Mouse (Mus musculus) myocyte (in vitro differentiated cells): ENCODE measurements around the gene Pkn1. TPM values are rescaled to one million over a fixed set of nuclear protein-coding genes. Genes with fewer than 3 reads are reported as not detected.

Experiments used
- H3K27me3 ChIP-seq: one replicate; pipeline ENCODE4 v1.6.1; 2011; ENCODE audit not compliant: control insufficient read depth, insufficient read depth, insufficient read length
- H3K36me3 ChIP-seq: one replicate; pipeline ENCODE4 v1.6.1; 2011; ENCODE audit not compliant: control insufficient read depth, insufficient read depth
- H3K4me2 ChIP-seq: one replicate; pipeline ENCODE4 v1.6.1; 2011; ENCODE audit warnings: low read depth, control low read depth
- H3K4me3 ChIP-seq: one replicate; pipeline ENCODE4 v1.5.1; 2011; ENCODE audit warnings: mild to moderate bottlenecking, control low read depth, moderate library complexity
- H3K79me2 ChIP-seq: one replicate; pipeline ENCODE4 v1.6.1; 2011; ENCODE audit not compliant: control insufficient read depth, insufficient read depth
- H3ac ChIP-seq: one replicate; pipeline ENCODE4 v1.6.1; 2011; ENCODE audit not compliant: control insufficient read depth, insufficient read length
- CEBPB ChIP-seq: IDR thresholded peaks from 2 replicates; pipeline ENCODE4 v1.6.1; 2011; ENCODE audit warnings: mild to moderate bottlenecking, moderate library complexity; ENCODE audit not compliant: poor library complexity, insufficient read depth, severe bottlenecking
- E2F4 ChIP-seq: IDR thresholded peaks from one replicate; pipeline ENCODE4 v1.6.1; 2011; ENCODE audit warnings: mild to moderate bottlenecking, control low read depth, moderate library complexity; ENCODE audit not compliant: insufficient read depth
- MAX ChIP-seq: IDR thresholded peaks from one replicate; pipeline ENCODE4 v1.6.1; 2011; ENCODE audit warnings: low read depth, mild to moderate bottlenecking, control low read depth
- MYOD1 ChIP-seq, 3 experiments: IDR thresholded peaks; one replicate each; pipeline ENCODE4 v1.6.1; 2011; ENCODE audit warnings: control low read depth in 2 of 3, low read depth in 2 of 3, mild to moderate bottlenecking in 2 of 3, moderate library complexity in 1 of 3; ENCODE audit not compliant: insufficient read length in 2 of 3, control insufficient read depth in 1 of 3
- MYOG ChIP-seq, 3 experiments: IDR thresholded peaks; one replicate each; pipeline ENCODE4 v1.6.1; 2011; ENCODE audit warnings: control low read depth in 2 of 3, low read depth in 2 of 3, mild to moderate bottlenecking in 2 of 3; ENCODE audit not compliant: insufficient read length in 2 of 3, control insufficient read depth in 1 of 3, insufficient read depth in 1 of 3
- POLR2A ChIP-seq: IDR thresholded peaks from one replicate; pipeline ENCODE4 v1.6.1; 2011; ENCODE audit warnings: low read depth, mild to moderate bottlenecking, control low read depth, moderate library complexity; ENCODE audit not compliant: insufficient read length
- POLR2AphosphoS2 ChIP-seq: IDR thresholded peaks from one replicate; pipeline ENCODE4 v1.6.1; 2011; ENCODE audit warnings: low read depth, control low read depth; ENCODE audit not compliant: insufficient read length
- REST ChIP-seq: IDR thresholded peaks from one replicate; pipeline ENCODE4 v1.6.1; 2011; ENCODE audit warnings: mild to moderate bottlenecking, control low read depth, moderate library complexity; ENCODE audit not compliant: insufficient read depth, insufficient read length
- SRF ChIP-seq: IDR thresholded peaks from one replicate; pipeline ENCODE4 v1.6.1; 2011; ENCODE audit warnings: low read depth; ENCODE audit not compliant: control insufficient read depth, insufficient read length
- TCF12 ChIP-seq: IDR thresholded peaks from one replicate; pipeline ENCODE4 v1.6.1; 2011; ENCODE audit warnings: mild to moderate bottlenecking, control low read depth; ENCODE audit not compliant: poor library complexity, insufficient read depth, severe bottlenecking
- TCF3 ChIP-seq: IDR thresholded peaks from one replicate; pipeline ENCODE4 v1.6.1; 2011; ENCODE audit warnings: low read depth, control low read depth; ENCODE audit not compliant: insufficient read length
- USF1 ChIP-seq: IDR thresholded peaks from one replicate; pipeline ENCODE4 v1.6.1; 2011; ENCODE audit warnings: low read depth, mild to moderate bottlenecking, control low read depth, moderate library complexity
- polyA plus RNA-seq: library from polyadenylated mRNA; unstranded; fragments of >200 nt; fragmentation: generic; extraction: Trizol; gene quantifications from one replicate; pipeline ENCODE4 v1.2.1, GENCODE M21; 2012; ENCODE audit warnings: missing spikeins

The Pkn1 gene
- polyA plus RNA-seq, 1 experiment, result 34.1 TPM

DNA sequence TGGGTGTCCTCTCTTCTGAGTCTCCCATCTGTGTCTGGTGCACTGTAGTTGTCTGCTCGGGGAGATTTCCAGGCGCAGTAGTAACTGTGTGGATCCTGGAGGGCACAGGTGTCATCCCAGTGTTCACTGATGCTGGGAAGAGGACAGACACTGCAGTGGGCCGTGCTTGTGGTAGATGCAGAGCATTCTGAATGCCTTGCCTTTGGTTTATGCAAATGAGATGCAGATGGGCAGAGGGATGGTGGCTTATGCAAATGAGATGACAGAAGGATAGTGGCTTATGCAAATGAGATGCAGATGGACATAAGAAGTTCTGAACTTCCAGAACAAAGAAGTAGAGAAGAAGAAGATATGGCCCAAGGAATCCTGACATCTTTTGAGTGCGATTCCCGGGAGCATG lies 32.9 kb upstream of the Pkn1 start:
- TF ChIP-seq CEBPB (no peak), MYOD1 (IDR thresholded peaks at IDR 0.05; ENCODE audit: control insufficient read depth in 1 of 3, insufficient read length in 2 of 3, low read depth in 2 of 3) (no peak), TCF3 (no peak), REST (no peak), POLR2A (no peak), POLR2AphosphoS2 (no peak), E2F4 (no peak), SRF (no peak), MAX (no peak), MYOG (IDR thresholded peaks at IDR 0.05; ENCODE audit: control insufficient read depth in 1 of 3, insufficient read depth in 1 of 3, insufficient read length in 2 of 3, low read depth in 2 of 3) (no peak), USF1 (no peak), TCF12 (no peak)
- Histone ChIP-seq H3K4me2 (no peak overlapping the region), H3K79me2 (peaks cover 36% of the 10 kb centered on the region), H3K27me3 (no peaks in the 10 kb centered on the region), H3K36me3 (peaks cover 28% of the 10 kb centered on the region), H3K4me3 (no peak overlapping the region), H3ac (no peak overlapping the region)

- Histone ChIP-seq H3ac (no peak overlapping the region), H3K36me3 (peaks cover 33% of the 10 kb centered on the region), H3K79me2 (peaks cover 9% of the 10 kb centered on the region), H3K27me3 (no peaks in the 10 kb centered on the region), H3K4me3 (no peak overlapping the region), H3K4me2 (no peak overlapping the region)
- TF ChIP-seq POLR2A (peak; percentile 8), POLR2AphosphoS2 (peak; percentile 51), REST (no peak), USF1 (no peak), MYOD1 (IDR thresholded peaks at IDR 0.05; ENCODE audit: control insufficient read depth in 1 of 3, insufficient read length in 2 of 3, low read depth in 2 of 3) (peak in 2 of 3 experiments; percentile 44 to 67), E2F4 (no peak)
Observed at GRCm38 (mm10) chr8:83729009-83729807, 30.2 kb upstream of the Pkn1 start.

- TF ChIP-seq POLR2A (peak; percentile 52), E2F4 (no peak), POLR2AphosphoS2 (peak; percentile 73)
- Histone ChIP-seq H3K36me3 (peaks cover 41% of the 10 kb centered on the region), H3ac (no peak overlapping the region), H3K79me2 (peaks cover 3% of the 10 kb centered on the region), H3K4me3 (no peak overlapping the region), H3K27me3 (no peaks in the 10 kb centered on the region), H3K4me2 (no peak overlapping the region)
Observed at GRCm38 (mm10) chr8:83725521-83726102, 26.6 kb upstream of the Pkn1 start.

GRCm38 (mm10) chr8:83724697-83725482 lies 25.9 kb upstream of the Pkn1 start:
- H3K4me3 ChIP-seq, result no peak overlapping the region
- H3ac ChIP-seq, result no peak overlapping the region
- peaks cover 44% of the 10 kb centered on the region for H3K36me3 ChIP-seq
- H3K27me3 ChIP-seq, result no peaks in the 10 kb centered on the region
- H3K79me2 ChIP-seq, result peaks cover 3% of the 10 kb centered on the region
- H3K4me2 ChIP-seq, result no peak overlapping the region
- TF ChIP-seq POLR2A, result peak; percentile 36
- TF ChIP-seq MYOD1 (IDR thresholded peaks at IDR 0.05; ENCODE audit: control insufficient read depth in 1 of 3, insufficient read length in 2 of 3, low read depth in 2 of 3), result no peak
- TF ChIP-seq POLR2AphosphoS2, result peak; percentile 95

GRCm38 (mm10) chr8:83723447-83724083 lies 24.6 kb upstream of the Pkn1 start:
- Histone ChIP-seq H3ac (no peak overlapping the region), H3K79me2 (peaks cover 17% of the 10 kb centered on the region), H3K4me2 (no peak overlapping the region), H3K36me3 (peaks cover 48% of the 10 kb centered on the region), H3K4me3 (no peak overlapping the region), H3K27me3 (no peaks in the 10 kb centered on the region)
- peak; percentile 70 for TF ChIP-seq POLR2AphosphoS2
- no peak for TF ChIP-seq MYOG (IDR thresholded peaks at IDR 0.05; ENCODE audit: control insufficient read depth in 1 of 3, insufficient read depth in 1 of 3, insufficient read length in 2 of 3, low read depth in 2 of 3)
